Mouse (Mus musculus): ENCODE data around the gene Adm2.

Gene Adm2

DNA sequence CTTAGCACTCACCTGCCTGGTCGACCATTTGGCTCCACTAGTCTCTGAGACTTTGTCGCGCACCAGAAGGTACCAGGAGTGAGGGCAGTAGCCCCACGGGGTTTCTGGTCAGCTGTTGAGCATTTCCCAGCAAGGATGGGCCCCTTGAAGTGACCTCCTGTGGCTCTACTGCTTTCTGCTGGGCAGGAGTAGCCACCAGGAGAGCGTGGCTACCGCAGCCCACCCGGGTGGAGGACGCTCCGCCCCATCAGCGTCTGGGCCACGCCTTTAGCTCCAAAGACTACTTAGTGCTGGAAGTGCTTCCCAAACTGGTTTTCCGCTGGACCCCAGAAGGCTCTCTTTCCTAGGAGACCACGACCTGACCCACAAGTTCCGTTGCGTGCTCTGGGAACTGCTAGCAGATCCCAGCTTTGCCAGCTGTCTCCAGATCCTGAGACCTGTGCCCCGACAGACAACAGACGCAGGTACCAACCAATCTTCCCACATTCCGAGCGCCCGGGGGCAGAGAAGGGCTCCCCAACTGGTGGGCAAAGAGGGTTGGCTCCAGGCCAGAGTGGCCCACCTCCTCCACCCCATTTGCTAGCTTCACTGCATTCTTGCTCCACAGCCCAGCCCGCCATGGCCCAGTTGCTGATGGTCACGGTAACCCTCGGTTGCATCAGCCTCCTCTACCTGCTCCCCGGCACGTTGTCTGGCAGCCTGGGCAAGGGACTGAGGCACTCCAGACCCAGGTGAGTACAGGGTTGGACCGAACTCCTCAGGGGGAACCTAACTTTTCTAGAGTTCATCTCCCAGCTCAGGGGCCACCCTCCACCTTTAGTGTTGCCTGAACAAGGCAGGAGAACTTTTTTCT, at the start of gene Adm2:
TSS of gene Adm2 (plus strand) at position 51 of the 853 bp plus-strand sequence.
- no peak for DNase-seq (ENCODE audit: low spot score in 2 of 2)

DNA sequence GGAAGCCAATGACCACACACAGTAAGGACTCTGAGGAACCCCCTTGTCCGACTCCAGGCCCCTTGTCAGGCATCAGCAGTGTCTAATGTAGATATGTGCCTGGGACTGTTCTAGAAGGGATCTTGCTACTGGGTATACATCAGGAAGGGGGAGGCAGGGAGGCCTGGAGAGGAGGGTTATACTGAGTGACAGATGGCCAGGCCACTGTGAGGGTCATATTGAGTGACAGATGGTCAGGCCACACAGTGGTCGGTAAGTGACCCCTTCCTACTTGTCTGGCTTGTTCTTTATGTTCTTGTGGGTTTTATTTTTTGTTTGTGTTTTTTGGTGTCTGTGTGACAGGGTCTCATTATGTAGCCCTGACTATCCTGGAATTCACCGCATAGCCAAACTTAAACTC, 47.0 kb upstream of the Adm2 start:
- DNase-seq (ENCODE audit: low spot score in 2 of 2) = no peak

DNA sequence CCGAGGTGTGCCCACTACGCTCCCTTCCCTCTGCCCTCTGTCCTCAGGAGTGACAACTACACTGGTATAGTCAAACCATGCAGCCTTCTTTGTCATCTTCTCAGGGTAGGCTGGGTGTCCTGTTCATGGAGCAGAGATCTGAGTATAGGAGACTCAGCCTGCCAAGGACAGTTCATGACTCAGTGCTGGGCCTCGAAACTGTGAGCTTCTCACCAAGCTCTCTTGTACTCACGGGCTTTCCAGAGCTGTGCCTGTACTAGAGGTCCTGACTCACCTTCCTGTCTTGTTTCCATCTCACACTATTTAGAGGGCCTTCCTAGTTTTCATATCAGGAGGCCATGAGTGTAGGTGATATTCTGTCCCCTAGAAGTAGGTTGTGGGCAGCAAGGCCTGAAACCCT, 45.2 kb upstream of the Adm2 start:
- DNase-seq (ENCODE audit: low spot score in 2 of 2) = no peak

DNA sequence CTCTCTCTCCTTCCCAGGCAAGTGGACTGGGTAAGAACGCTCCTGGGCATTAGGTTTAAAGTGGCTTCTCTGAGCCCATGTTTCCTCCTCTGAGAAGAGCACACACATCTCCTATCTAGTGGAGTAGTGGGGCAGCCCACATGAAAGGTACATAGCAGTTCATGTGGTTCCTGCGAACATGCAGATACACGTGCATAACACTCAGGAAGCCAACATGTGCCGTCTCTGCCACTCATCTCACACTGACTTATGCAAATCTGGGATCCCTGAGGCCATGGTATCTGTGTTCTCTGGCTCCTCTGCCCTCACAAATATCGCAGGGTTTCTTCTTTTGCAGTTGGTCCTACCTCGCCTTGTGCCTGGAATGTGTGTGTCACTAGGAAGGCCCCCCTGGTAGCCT, 40.0 kb upstream of the Adm2 start:
- DNase-seq (ENCODE audit: low spot score in 2 of 2) = no peak

DNA sequence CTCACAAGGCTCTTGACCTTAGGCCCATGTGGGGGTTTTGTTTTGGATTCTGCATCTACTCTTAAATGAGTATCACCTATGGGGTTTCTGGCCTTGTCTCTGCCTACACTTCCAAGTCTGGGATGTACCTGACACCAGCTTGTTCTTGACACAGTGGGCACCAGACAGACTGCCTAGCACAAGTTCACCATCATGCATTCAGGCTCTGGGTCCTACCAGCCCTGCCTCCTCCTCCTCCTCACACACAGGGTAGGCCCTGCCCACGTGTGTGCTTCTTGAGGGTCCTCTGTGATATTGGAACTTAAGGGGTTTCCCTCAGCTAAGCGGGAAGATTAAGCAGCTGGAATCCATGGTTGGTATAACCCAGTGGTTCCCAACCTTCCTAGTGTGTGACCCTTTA, 38.4 kb upstream of the Adm2 start:
- no peak for DNase-seq (ENCODE audit: low spot score in 2 of 2)

DNA sequence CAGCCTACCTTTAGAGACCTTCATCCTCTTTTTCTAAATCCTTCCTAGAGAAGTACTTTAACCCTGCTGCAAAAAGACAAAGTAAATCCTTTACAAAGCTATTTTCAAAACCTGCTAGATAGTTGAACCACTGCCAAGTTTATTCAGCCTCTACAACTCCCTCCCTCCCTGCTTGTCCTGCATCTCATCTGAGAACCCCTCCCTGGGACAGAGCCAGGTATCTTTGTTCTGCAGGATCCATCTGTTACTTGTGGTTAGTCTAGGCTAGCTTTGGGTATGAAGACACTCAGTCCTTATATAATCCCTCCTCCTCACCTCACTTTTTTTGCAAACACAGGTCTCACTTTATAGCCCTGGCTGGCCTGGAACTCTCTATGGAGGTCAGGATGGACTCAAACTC, 37.5 kb upstream of the Adm2 start:
- peak in 1 of 2 experiments; percentile 47 for DNase-seq (ENCODE audit: low spot score in 2 of 2)

DNA sequence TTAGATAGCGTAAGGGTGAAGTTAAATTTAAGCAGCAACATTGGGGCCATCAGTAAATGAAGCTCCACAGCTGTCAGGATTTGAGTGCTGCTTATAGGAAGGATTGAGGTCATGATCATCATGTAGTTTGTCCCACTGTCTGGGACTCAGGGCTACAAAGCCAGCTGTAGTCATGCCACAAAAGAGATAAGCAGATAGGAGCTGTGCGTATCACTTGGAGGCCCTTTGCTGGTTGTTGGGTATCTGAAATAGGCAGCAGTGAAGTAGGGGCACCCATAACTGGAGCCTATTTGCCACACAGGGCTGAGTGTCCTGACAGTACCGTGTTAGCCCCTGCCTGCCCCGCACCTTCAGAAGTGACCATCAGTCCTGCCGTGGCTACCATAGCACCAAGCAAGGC, 37.0 kb upstream of the Adm2 start:
- DNase-seq (ENCODE audit: low spot score in 2 of 2) = no peak

DNA sequence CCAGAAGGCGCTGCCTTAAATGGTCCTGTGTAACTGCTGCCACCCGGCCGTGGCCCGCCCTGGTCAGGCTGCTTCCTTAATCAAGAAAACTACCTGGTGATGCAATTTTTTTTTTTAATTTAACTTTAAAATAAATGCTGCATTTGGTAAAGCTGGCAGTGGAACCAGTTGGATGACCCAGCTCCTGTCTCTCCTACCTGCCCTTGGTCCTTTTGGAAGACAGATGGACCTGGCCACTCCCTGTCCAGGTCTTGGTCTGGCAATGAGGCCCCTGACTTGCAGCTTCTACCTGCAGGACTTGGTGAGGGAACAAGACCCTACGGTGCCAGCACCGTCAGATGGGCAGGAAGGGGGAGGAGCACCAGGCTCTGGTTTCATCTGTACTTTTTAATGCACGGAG, 36.4 kb upstream of the Adm2 start:
- DNase-seq (ENCODE audit: low spot score in 2 of 2) = no peak

DNA sequence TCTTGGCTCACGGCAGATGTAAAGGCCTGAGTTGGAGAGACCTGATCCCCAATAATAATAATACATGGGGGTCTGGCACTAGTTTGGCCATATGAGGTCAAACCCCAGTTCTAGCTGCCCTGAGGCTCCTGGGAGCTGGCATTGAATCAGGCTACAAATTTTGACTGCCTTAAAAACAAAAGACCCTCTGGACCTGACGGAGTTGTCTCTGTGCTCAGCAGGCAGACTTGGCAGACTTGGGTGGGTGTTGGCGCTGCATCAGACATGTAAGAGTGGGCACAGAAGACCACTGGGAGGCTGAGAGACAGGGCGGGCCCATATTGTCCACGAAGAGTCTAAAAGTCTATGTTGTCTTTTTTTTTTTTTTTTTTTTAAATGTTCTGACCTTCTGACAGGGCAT, 35.9 kb upstream of the Adm2 start:
- no peak for DNase-seq (ENCODE audit: low spot score in 2 of 2)

DNA sequence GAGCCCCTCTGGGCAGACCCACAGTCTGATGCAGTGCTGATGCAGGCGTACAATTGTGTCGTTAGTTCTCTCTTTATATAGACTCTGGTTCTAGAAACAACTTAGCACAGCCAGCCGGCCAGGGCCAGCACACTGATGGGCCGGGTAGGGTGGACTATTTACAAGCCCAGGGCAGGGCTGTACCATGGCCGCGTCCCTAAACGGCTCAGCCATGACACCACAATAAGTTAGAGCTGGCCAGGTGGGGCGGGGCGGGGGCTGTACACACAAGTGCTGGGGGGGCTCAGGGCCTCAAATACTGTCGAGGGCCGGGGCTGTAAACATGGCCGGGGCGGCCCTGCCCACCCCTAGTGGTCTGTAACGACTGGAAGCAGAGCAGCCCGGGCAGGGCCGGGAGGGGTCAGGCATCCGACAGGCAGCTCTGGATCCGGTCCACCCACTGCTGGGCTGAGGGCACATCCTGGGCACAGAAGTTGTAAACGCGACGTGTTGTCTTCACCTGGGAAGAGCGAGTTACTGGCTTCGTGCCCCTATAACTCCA, 34.2 kb upstream of the Adm2 start:
- no peak for DNase-seq (ENCODE audit: low spot score in 2 of 2)

DNA sequence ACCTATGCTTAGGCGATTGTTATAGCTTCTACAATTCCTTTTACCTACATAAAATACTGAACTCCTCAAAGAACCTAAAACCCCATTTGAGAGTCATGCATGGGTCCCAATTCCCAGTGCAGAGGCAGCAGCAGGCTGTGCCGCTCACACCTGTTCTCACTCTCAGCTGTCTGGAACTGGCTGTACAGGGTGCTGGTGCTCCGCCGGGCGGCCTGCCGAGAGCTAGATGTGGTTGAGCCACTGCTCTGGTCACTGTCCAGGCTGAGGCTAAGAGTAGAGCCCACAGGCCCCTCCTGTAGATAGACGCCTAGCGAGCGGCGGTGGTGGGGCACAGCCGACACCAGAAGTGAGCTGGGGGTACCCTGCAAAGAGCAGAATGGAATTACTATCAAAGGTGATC, 33.1 kb upstream of the Adm2 start:
- no peak for DNase-seq (ENCODE audit: low spot score in 2 of 2)

DNA sequence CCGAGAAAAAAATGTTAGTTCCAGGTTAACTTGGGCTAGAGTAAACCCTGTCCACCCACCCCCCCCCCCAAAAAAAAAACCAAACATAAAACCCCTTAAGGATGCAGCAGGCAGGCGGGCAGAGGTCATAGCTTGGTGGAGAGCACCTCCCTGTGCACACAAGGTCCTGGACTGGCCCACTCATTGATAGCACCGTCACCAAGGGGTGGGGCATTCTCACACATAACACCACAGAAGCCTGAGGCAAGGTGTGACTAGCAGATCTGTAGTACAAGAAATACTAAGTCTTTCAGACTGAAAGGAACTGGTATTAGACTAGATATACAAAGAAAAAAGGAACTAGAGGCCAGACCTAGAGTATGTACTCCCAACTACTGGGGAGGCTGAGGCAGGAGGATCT, 31.0 kb upstream of the Adm2 start:
- DNase-seq (ENCODE audit: low spot score in 2 of 2) = no peak

DNA sequence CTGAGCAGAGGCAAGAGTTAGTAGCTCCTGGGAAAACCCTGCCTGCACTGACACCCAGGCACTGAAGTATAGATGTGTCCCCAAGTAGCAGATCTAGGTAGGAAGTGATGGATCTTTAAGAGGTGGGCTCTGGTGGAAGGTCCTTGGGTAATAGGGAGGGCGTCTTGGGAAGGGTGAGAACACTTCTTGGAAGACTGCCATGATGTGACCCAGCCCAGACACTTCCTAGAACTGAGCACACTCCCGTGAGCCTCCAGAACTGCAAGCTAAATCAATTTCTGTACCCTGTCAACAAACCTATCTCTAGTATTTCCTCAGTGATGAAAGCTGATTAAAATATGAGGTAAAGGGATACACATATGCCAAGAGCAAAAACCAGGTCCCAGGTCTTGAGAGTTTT, 29.7 kb upstream of the Adm2 start:
- no peak for DNase-seq (ENCODE audit: low spot score in 2 of 2)

DNA sequence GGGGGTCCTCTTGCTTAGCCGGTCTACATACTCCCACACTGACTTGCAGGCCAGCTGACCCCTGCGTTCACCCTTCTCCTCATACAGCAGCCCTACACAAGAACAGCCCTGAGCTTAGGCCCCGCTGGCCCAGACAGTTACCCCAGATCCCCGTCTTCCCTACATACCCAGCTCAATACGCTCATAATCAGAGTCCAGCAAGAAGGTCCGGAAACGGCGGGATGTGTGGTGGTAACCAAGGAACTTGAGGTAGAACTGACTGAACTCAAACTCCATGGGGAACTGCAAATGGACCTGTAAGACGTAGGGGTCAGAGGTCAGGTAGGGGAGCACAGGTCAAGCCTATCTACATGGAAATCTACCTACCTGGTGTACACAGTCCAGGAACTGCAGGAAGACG, 28.7 kb upstream of the Adm2 start:
- DNase-seq (ENCODE audit: low spot score in 2 of 2) = no peak

DNA sequence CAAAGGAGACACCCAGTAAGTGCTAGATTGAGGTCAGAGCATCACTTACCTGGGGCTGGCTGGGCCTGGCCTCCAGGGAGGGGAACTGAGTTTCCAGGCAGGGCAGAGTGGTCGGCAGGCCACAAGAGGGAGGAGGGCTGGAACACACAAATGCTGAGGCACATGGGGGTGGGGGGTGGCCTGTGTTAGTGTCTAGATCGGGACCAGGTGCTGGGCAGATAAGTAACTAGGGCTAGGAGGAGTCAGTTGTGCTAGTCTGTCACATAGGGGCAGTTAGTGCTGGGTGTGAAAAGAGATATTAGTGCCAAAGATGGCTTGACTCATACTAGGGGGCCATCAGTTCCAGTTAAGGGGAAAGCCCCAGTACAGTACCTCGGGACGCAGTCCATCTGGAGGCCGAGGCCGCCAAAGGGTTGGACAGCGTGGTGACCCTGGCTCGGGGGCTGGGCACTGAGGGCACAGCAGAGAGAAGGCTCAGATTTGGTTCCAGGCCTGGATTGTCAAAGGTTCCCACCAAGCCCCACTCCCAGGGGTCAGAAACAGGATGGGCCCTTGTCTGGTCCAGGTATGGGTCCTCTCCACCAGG, 26.8 kb upstream of the Adm2 start:
- DNase-seq (ENCODE audit: low spot score in 2 of 2) = no peak

DNA sequence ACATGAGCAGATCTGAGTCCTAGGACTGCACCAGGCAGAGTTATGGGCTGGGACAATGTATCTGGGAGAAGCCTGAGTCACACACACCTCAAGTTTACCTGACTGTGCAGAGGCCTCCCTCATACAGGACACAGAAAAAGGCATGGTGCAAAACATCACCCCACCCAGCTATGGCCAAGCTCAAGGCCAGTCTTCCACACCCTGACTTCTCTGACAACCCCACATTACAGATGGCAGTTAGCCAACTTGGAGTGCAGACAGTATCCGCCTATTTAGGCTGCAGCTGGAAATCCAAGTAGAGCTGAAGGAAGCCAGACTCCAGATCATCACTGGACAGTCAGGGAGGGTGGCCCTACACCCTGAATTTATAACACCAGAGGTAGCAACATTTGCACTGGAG, 26.1 kb upstream of the Adm2 start:
- no peak for DNase-seq (ENCODE audit: low spot score in 2 of 2)

DNA sequence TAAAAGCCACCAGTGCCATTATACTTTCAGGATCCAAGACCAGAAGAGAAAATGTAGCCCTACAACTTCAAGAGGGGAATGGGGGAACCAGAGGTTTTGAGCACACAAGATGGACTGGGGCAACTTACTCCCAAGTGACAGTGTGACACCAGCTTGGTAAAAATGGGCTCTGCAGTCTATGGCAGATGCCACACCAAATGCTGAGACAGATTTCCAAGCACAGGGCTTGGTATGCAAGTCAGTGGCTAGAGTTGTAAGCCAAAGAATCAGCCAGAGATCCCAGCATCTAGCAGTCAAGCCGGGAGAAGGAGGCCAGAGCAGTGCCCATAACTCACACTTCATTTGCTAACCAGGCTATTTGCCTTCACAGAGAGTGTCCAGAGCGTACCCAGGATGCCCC, 24.8 kb upstream of the Adm2 start:
- no peak for DNase-seq (ENCODE audit: low spot score in 2 of 2)

DNA sequence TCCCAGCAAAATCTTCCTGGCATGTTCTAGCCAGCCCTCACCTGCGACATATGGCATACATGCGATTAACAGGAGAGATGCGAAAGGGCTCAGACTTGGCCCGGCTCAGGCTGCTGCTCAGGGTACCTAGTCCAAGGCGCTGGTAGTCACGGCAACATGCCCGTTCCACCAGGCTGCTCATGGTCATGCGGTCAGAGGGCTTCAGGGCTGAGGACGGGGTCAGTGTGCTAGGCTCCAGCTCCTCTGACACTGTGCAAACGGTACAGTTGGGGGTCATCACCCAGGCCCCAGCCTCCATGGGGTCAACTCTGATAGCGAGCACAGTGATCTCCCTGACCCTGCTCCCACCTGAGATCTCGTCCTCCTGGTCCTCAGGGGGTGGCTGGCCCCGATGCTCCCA, 22.3 kb upstream of the Adm2 start:
- DNase-seq (ENCODE audit: low spot score in 2 of 2) = no peak

DNA sequence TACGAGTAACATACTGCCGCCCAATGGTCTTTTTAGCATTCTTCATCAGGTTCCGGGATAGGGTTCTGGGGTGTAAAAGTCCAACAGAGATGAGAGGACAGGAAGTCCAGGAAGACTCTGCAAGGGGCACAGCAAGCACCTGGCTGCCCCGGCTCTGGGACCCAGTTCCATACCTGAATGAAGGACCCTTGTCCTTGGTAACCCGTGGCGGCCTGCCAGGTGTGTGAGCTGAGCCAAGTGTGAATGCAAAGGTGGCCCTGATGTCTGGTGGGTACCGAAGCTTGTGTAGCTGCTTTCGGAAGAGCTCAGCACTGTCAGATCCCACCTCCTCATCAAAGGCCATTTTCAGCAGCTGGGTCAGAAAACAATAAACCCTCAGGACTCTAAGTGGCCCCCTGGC, 21.9 kb upstream of the Adm2 start:
- no peak for DNase-seq (ENCODE audit: low spot score in 2 of 2)

DNA sequence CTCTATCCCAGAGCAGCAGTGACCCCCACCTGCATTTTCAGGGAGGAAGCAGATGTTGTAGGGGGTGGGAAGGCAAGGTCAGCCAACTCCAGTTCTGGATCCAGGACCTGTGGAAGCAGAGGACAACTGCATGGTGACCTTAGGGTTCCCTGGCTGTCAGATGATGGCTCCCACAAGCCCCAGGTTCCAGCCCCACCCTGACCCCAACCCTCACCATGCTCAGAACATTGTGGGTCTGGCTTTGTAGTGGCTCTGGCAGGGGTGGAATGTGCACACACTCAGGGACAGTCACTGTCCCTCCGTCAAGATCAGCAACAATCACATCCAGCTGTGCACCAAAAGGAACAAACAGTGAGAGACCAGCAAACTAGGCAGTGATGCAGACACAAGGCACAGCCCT, 16.6 kb upstream of the Adm2 start:
- no peak for DNase-seq (ENCODE audit: low spot score in 2 of 2)

DNA sequence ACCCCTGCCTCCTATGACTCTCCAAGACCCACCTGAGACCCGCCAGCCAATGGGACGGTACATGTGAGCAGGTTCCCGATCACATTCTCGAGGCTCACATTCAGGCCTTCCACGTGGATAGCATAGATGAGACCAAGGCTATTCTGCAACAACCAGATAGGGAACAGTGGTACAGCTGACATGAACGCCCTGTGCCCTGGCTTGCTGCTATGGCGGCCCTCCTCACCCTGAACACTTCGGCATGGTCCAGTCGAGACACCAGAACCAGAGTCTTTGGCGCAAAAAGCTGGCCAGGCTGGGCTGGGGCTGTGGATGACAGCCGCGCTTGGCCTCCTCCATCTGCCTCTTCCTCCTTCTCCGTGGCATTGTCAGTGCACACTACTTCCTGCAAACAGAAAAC, 15.1 kb upstream of the Adm2 start:
- no peak for DNase-seq (ENCODE audit: low spot score in 2 of 2)

DNA sequence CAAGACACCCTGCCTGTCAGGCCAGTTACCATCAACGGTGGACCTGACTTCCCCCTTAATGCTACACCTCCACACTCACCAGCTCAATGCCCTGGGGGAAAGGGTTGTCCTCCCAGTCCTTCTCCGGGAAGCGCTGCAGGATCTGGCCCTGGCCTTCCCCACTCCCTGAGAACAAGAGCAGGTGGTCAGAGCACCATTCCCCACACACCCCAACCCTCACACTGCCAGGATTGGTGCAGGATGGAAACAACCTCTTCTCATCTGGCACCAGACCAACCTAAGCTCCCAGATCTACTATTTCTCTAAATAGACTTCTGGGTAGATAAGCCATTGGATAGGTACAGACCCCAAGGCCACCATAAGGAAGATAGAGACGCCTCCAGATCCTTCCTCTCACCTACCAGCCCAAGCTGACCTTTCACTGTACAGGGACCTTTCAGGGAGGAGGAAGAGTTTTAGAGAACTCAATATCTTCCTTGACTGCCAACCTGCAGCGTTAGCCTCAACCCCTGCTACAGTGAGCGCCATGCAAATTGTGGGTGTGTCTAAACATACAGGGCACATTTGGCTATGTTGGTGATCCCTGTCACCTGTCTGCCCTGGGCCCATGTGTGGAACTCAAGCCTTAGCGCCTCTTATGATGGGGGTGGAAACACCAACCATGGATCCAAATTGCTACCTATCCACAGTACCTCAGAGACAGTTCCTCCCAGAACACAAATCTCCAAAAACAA, 13.9 kb upstream of the Adm2 start:
- no peak for DNase-seq (ENCODE audit: low spot score in 2 of 2)

All from left cerebral cortex, adult 9 months (tissue).